Mouse (Mus musculus) heart, embryonic 11.5 days (tissue): ENCODE data around the gene Trim80. TPM values are rescaled to one million over a fixed set of nuclear protein-coding genes. Genes with fewer than 3 reads are reported as not detected.

Source experiments
- ATAC-seq: fragments of 200-750 bp; cut with Nextera tagmentation; replicated peaks from 2 replicates; pipeline ENCODE4 v1.8.0; 2017; ENCODE audit warnings: moderate library complexity; ENCODE audit not compliant: insufficient number of reproducible peaks, low FRiP score, low TSS enrichment
- H3K27ac ChIP-seq: fragments of 300-500 bp; sonication (generic); 2 replicates; pipeline ENCODE4 v1.5.1; 2014; ENCODE audit warnings: mild to moderate bottlenecking, low read depth, low read length
- H3K27me3 ChIP-seq: fragments of 300-500 bp; sonication (generic); 2 replicates; pipeline ENCODE4 v1.6.1; 2014; ENCODE audit warnings: mild to moderate bottlenecking, low read length, mixed read lengths; ENCODE audit not compliant: control insufficient read depth, insufficient read depth
- H3K36me3 ChIP-seq: fragments of 300-500 bp; sonication (generic); 2 replicates; pipeline ENCODE4 v1.6.1; 2014; ENCODE audit warnings: mild to moderate bottlenecking, low read length, moderate library complexity, mixed read lengths; ENCODE audit not compliant: control insufficient read depth, insufficient read depth
- H3K4me1 ChIP-seq: fragments of 300-500 bp; sonication (generic); 2 replicates; pipeline ENCODE4 v1.6.1; 2014; ENCODE audit warnings: low read length; ENCODE audit not compliant: control insufficient read depth, insufficient read depth
- H3K4me2 ChIP-seq: fragments of 300-500 bp; sonication (generic); 2 replicates; pipeline ENCODE4 v1.6.1; 2014; ENCODE audit warnings: mild to moderate bottlenecking, moderate library complexity
- H3K4me3 ChIP-seq: fragments of 300-500 bp; sonication (generic); 2 replicates; pipeline ENCODE4 v1.5.1; 2014; ENCODE audit warnings: low read depth, low read length
- H3K9ac ChIP-seq: fragments of 300-500 bp; sonication (generic); 2 replicates; pipeline ENCODE4 v1.6.1; 2014; ENCODE audit warnings: mild to moderate bottlenecking, low read depth, low read length, moderate library complexity
- H3K9me3 ChIP-seq: fragments of 300-500 bp; sonication (generic); replicated peaks from 2 replicates; pipeline ENCODE4 v1.6.1; 2016; ENCODE audit warnings: low read length; ENCODE audit not compliant: control insufficient read depth
- WGBS: fragments of 180-500 bp; shearing (Covaris S2); extraction: QIAGEN DNeasy Blood & Tissue Kit; methylation state at CpG from one replicate; pipeline ENCODE4 v1.1.7; 2014; ENCODE audit not compliant: insufficient replicate concordance; 5-methylcytosine and 5-hydroxymethylcytosine counted together
- polyA plus RNA-seq: library from polyadenylated mRNA; unstranded; fragments of >200 nt; fragmentation: Nextera tagmentation; extraction: Ambion mirVana; gene quantifications from 2 replicates; pipeline ENCODE4 v1.2.1, GENCODE M21; 2014

Trim80 gene
- polyA plus RNA-seq, 1 experiment from 2014 or later = 0.26 TPM

GRCm38 (mm10) chr11:115461846-115462242 is 21.5 kb downstream of the Trim80 start:
- H3K4me1 ChIP-seq = peaks cover 11% of the 10 kb centered on the region
- H3K9me3 ChIP-seq = no peaks in the 10 kb centered on the region
- no peak overlapping the region for H3K9ac ChIP-seq
- H3K4me2 ChIP-seq = no peak overlapping the region
- no peaks in the 10 kb centered on the region for H3K36me3 ChIP-seq
- WGBS = 62% methylated on average over 5 of the region's 5 CpGs
- no peak overlapping the region for H3K27ac ChIP-seq
- no peak overlapping the region for H3K4me3 ChIP-seq
- no peak for ATAC-seq
- H3K27me3 ChIP-seq = no peaks in the 10 kb centered on the region

- H3K9me3 ChIP-seq = no peaks in the 10 kb centered on the region
- no peak within 1 kb of the TSS for H3K4me3 ChIP-seq
- peaks cover 15% of the 10 kb centered on the region for H3K4me1 ChIP-seq
- H3K36me3 ChIP-seq = no peaks in the 10 kb centered on the region
- H3K27ac ChIP-seq = no peak within 1 kb of the TSS
- no peaks in the 10 kb centered on the region for H3K27me3 ChIP-seq
- no peak within 1 kb of the TSS for H3K4me2 ChIP-seq
- no peak for ATAC-seq
- WGBS = 63% methylated on average over 16 of the region's 16 CpGs
- no peak within 1 kb of the TSS for H3K9ac ChIP-seq
Measured at GRCm38 (mm10) chr11:115462243-115462891, 22.0 kb downstream of the Trim80 start, which contains the start of gene Slc16a5. Slc16a5 (plus strand) TSS chr11:115462474.

GRCm38 (mm10) chr11:115463397-115463796 is 23.1 kb downstream of the Trim80 start:
- peaks cover 14% of the 10 kb centered on the region for H3K4me1 ChIP-seq
- no peak overlapping the region for H3K27ac ChIP-seq
- H3K4me2 ChIP-seq = no peak overlapping the region
- H3K4me3 ChIP-seq = no peak overlapping the region
- no peaks in the 10 kb centered on the region for H3K9me3 ChIP-seq
- H3K9ac ChIP-seq = no peak overlapping the region
- no peak for ATAC-seq
- no peaks in the 10 kb centered on the region for H3K36me3 ChIP-seq
- H3K27me3 ChIP-seq = no peaks in the 10 kb centered on the region
- 46% methylated on average over 11 of the region's 11 CpGs for WGBS

GRCm38 (mm10) chr11:115464851-115465250 is 24.5 kb downstream of the Trim80 start:
- H3K27me3 ChIP-seq = no peaks in the 10 kb centered on the region
- no peaks in the 10 kb centered on the region for H3K36me3 ChIP-seq
- no peak for ATAC-seq
- H3K9ac ChIP-seq = no peak overlapping the region
- H3K4me1 ChIP-seq = peaks cover 14% of the 10 kb centered on the region
- H3K4me2 ChIP-seq = no peak overlapping the region
- no peaks in the 10 kb centered on the region for H3K9me3 ChIP-seq
- WGBS = 78% methylated on average over 8 of the region's 8 CpGs
- no peak overlapping the region for H3K4me3 ChIP-seq
- H3K27ac ChIP-seq = no peak overlapping the region

- Histone ChIP-seq H3K36me3 (no peaks in the 10 kb centered on the region), H3K9me3 (no peaks in the 10 kb centered on the region), H3K4me1 (peaks cover 14% of the 10 kb centered on the region), H3K27ac (no peak overlapping the region), H3K9ac (no peak overlapping the region), H3K4me2 (no peak overlapping the region), H3K27me3 (no peaks in the 10 kb centered on the region), H3K4me3 (no peak overlapping the region)
- WGBS = 21% methylated on average over 4 of the region's 4 CpGs
- no peak for ATAC-seq
Measured at GRCm38 (mm10) chr11:115467217-115467618, 26.9 kb downstream of the Trim80 start.

GRCm38 (mm10) chr11:115472183-115472582 is 31.8 kb downstream of the Trim80 start:
- WGBS = 83% methylated on average over 7 of the region's 7 CpGs
- H3K4me1 ChIP-seq = peaks cover 33% of the 10 kb centered on the region

GRCm38 (mm10) chr11:115473626-115474275 is 33.4 kb downstream of the Trim80 start:
- Histone ChIP-seq H3K4me1 (peaks cover 31% of the 10 kb centered on the region), H3K4me2 (peak overlapping the region; percentile 38), H3K9ac (0 out of 2 replicates have a peak overlapping the region, but pooled peaks have one; percentile 34), H3K27me3 (no peaks in the 10 kb centered on the region), H3K27ac (peak overlapping the region; percentile 79), H3K4me3 (no peak overlapping the region), H3K36me3 (no peaks in the 10 kb centered on the region; the same call in 1 of the 2 replicates), H3K9me3 (no peaks in the 10 kb centered on the region)
- ATAC-seq = peak; percentile 37
- 16% methylated on average over 15 of the region's 15 CpGs for WGBS

More at GRCm38 (mm10) chr11:115472183-115472582, 31.8 kb downstream of the Trim80 start:
- no peak overlapping the region for H3K9ac ChIP-seq
- H3K36me3 ChIP-seq = no peaks in the 10 kb centered on the region; the same call in 1 of the 2 replicates
- H3K4me2 ChIP-seq = no peak overlapping the region
- H3K27me3 ChIP-seq = no peaks in the 10 kb centered on the region
- H3K9me3 ChIP-seq = no peaks in the 10 kb centered on the region
- no peak overlapping the region for H3K4me3 ChIP-seq
- no peak overlapping the region for H3K27ac ChIP-seq
- no peak for ATAC-seq

- H3K4me1 ChIP-seq = peaks cover 31% of the 10 kb centered on the region
- WGBS = 1% methylated on average over 26 of the region's 26 CpGs
- H3K9me3 ChIP-seq = no peaks in the 10 kb centered on the region
- H3K4me2 ChIP-seq = peak within 1 kb of the TSS; percentile 98
- H3K27me3 ChIP-seq = no peaks in the 10 kb centered on the region
- peak within 1 kb of the TSS; percentile 87 for H3K9ac ChIP-seq
- no peaks in the 10 kb centered on the region; the same call in 1 of the 2 replicates for H3K36me3 ChIP-seq
- H3K27ac ChIP-seq = peak within 1 kb of the TSS; percentile 84
- peak; percentile 92 for ATAC-seq
- peak within 1 kb of the TSS; percentile 92 for H3K4me3 ChIP-seq
Measured at GRCm38 (mm10) chr11:115475025-115475757, 34.8 kb downstream of the Trim80 start, which contains the start of gene Armc7. Armc7 (plus strand) TSS chr11:115475667.
